Mouse (Mus musculus) liver, postnatal 0 days (tissue): Measurements from ENCODE around the gene Slc4a1.

ENCODE experiments used
- CTCF ChIP-seq: sonication (generic); IDR thresholded peaks from 2 replicates; pipeline ENCODE4 v1.5.1; 2016; ENCODE audit warnings: antibody characterized with exemption, low read depth
- EP300 ChIP-seq: IDR thresholded peaks from 2 replicates; pipeline ENCODE4 v1.6.1; 2016; ENCODE audit warnings: antibody characterized with exemption, low read depth, mild to moderate bottlenecking

GRCm38 (mm10) chr11:102411061-102411460 is 45.1 kb upstream of the Slc4a1 start:
- TF ChIP-seq CTCF = no peak
- TF ChIP-seq EP300 = no peak
